Mouse (Mus musculus) bone marrow, adult 2 months (tissue): Measurements from ENCODE around the gene Ppp2r5b.

ENCODE experiments used
- CTCF ChIP-seq: fragments of 200-500 bp; IDR thresholded peaks from 2 replicates; pipeline ENCODE4 v1.5.1; 2011; ENCODE audit warnings: low read length, control low read depth; ENCODE audit not compliant: control insufficient read depth, insufficient read depth
- POLR2A ChIP-seq: fragments of 200-500 bp; IDR thresholded peaks from 2 replicates; pipeline ENCODE4 v1.6.1; 2011; ENCODE audit warnings: low read depth, mild to moderate bottlenecking, control low read depth, low read length, borderline replicate concordance; ENCODE audit not compliant: control insufficient read depth

GRCm38 (mm10) chr19:6281122-6282020 lies 45.7 kb upstream of the Ppp2r5b start:
- TF ChIP-seq CTCF (no peak), POLR2A (no peak)
